Mouse (Mus musculus): ENCODE measurements around the gene Jund. TPM values are rescaled to one million over a fixed set of nuclear protein-coding genes. Genes with fewer than 3 reads are reported as not detected.

The Jund gene
- total RNA-seq, 2 experiments from 2014 or later, result 163 to 179 TPM

DNA sequence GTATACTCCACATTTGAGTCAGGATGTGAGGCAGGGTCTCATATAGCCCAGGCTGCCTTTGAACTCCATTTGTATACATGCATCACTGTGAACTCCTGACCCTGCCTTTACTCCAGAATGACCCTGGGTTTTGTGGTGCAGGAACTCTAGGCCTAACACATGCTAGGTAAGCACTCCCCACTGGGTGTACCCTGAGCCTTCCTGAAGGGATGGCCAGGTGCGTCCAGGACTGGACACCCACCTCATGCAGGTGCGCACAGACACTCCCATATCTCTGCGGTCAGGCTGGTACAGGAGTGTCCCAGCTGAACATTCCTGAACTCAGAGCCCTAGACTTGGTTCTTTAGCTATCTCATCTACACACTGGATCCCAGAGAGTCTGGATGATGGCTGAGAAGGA is 24.6 kb upstream of the Jund start:
- no peak for DNase-seq (ENCODE audit: low spot score in 2 of 2)

DNA sequence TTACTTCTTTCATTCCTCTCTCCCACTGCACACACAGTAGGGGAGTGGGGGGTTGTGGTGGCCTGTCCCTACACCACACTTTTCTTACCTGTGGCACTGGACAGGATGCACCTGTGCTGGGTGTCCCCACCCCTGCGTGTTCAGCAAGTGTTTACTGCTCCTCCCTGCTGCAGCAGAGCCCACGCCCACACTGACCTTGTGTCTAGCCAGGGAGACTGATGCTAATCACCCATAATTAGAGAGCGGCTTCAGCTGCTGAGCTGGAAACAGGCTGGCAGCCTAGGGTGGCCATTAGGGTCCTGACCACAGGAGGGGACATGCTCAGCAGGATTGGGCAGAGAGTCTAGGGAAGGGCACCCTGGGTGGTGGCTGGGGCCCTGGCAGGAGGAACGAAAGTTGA is 24.0 kb upstream of the Jund start:
- DNase-seq (ENCODE audit: low spot score in 2 of 2), result no peak

DNA sequence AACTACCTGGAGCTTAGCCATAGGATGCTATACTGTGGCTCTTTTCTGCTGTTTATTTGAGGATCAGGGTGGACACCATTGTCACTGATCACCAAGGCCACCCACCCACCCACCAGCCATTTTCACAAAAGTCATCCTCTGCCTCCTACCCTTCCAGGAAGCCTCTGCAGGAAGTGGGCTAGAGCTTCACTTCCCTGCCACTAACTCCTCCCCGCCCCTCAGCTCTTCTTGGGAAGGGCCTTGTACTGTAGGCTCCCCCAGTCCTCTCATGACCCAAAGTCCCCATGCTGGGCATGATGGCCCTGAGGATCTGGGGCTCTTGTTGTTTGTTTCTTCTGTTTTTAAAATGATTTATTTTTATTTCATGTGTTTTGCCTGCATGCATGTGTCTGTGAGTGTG is 23.4 kb upstream of the Jund start:
- DNase-seq (ENCODE audit: low spot score in 2 of 2), result no peak

DNA sequence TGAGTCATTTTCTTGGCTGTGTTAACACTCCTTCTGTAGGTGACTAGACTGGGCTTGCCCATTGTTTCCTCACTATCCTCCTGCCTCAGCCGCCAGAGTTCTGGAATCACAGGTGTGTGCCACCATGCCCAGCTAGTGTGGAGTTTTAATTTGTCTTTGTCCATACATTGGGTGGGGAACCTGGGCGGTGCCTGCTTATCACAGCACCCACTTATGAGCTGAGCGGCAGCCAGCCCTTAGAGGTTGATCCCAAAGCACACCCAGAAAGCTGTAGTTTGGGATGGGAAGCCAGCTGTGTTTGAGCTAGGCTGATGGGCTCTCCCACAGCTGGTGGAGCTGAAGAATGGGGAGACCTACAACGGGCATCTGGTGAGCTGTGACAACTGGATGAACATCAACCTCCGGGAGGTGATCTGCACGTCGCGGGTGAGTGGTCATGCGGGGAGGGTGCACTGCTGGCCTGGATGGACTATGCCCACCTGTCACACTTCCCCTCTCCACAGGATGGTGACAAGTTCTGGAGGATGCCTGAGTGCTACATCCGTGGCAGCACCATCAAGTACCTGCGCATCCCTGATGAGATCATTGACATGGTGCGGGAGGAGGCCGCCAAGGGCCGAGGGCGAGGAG is 21.2 kb upstream of the Jund start:
- no peak for DNase-seq (ENCODE audit: low spot score in 2 of 2)

DNA sequence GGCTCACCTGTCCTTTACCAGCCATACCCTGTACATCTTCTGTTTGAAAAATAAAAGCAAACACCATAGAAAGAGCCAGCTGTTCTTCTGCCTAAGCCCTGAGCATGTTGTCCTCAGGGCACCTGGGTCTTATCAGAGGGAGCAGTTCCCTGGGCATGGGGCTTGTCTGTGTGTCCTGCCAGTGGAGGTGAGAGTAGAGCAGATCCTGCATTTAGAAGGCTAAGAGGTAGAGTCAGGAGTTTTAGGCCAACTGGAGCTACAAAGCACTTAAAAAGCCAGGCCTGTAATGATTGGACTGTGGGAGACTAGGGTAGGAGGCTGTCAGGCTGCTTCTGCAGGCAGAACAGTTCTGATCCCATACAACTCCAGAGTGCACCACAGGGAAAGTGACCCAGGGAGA is 20.1 kb upstream of the Jund start:
- DNase-seq (ENCODE audit: low spot score in 2 of 2), result no peak

GRCm38 (mm10) chr8:70679404-70679803 is 19.3 kb upstream of the Jund start:
- no peak for DNase-seq (ENCODE audit: low spot score in 2 of 2)

GRCm38 (mm10) chr8:70680039-70680438 is 18.7 kb upstream of the Jund start:
- DNase-seq (ENCODE audit: low spot score in 2 of 2), result no peak

- DNase-seq (ENCODE audit: low spot score in 2 of 2), result no peak
Observed at GRCm38 (mm10) chr8:70681410-70681809, 17.3 kb upstream of the Jund start.

GRCm38 (mm10) chr8:70682193-70682592 is 16.6 kb upstream of the Jund start:
- DNase-seq (ENCODE audit: low spot score in 2 of 2), result no peak

DNA sequence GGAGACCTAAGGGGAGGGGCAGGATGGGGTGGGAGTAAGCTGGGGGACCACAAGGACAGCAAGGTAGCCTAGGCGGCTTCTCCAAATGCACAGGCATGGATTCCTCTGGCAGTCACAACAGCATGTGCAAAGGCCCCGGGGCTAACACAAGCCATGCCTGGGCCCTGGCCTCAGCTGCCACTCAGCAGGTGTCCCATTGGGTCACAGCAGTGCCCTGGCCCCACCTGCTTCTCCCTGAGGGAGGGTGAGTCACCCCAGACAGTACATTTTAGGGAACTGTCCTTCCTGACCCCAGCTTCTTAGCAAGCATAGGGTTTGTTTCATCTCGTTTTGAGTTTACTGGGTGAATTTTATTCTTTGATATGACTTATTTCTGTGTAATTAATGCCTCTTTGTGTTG is 16.1 kb upstream of the Jund start:
- no peak for DNase-seq (ENCODE audit: low spot score in 2 of 2)

GRCm38 (mm10) chr8:70684291-70684690 is 14.5 kb upstream of the Jund start:
- no peak for DNase-seq (ENCODE audit: low spot score in 2 of 2)

DNA sequence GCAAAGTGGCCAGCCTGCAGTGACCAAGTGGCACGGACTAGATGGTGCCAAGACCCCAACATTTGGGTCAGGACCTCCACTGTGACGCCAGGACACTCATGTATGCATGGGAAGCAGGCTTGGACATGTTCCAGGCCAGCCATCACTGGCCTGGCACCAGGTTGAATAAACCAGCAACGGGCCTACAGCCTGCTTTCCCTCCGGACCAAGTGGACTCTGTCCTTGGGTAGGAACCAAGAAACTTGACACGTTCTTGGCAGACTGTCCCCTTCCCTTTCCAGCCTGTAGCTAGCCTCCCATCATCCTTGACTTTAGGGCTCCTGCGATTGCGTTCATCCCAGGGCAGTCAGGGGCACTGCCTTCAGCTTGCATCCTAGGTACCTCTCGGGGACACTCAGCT is 11.2 kb upstream of the Jund start:
- no peak for DNase-seq (ENCODE audit: low spot score in 2 of 2)

- no peak for DNase-seq (ENCODE audit: low spot score in 2 of 2)
Observed at GRCm38 (mm10) chr8:70688136-70688535, 10.6 kb upstream of the Jund start.

GRCm38 (mm10) chr8:70689892-70690390 is 8.8 kb upstream of the Jund start:
- DNase-seq (ENCODE audit: low spot score in 2 of 2), result no peak

- no peak for DNase-seq (ENCODE audit: low spot score in 2 of 2)
Observed at GRCm38 (mm10) chr8:70691230-70691629, 7.5 kb upstream of the Jund start.

DNA sequence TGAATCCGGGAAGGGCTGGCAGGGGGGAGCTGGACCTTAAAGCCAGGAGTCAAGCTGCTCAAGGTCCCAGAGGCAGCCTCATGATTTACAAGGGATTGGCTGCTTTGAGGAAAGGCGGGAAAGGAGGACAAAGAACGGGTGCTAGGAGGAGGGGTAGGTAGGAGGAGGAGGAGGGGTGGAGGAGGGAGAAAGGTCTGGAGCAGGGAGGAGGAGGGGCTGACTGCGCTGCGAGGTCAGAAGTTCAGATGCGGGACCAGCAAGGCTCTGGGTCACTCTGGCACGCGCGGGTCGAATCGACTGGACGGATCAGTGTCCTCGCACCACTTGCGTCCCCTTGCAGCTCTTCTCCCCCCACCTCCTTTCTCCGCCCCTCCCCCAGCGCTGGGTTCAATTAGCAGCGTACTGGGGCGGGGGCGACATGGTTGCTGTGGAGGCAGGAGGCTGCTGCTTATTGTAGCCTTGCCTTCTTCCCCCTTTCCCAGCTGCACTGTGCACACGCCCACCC is 7.0 kb upstream of the Jund start:
- DNase-seq (ENCODE audit: low spot score in 2 of 2), result no peak

DNA sequence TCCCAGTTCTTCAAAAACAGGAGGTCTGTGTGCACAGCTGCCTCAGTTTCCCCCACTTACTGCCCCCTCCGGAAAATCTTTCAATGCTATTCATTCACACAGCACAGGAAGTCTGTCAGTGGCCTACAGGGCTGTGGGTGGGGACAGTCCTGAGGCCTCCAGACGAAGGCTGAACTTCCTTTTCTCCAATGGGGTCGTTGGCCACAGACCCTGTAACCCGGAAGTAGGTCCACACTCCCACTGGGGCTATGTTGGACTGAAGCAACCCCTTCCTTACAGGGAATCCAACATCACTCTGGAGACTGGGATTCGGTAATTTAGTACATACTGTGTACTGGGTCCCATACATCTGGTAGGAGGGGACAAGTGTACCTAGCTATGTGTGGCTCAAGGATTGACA is 5.1 kb upstream of the Jund start:
- no peak for DNase-seq (ENCODE audit: low spot score in 2 of 2)

- DNase-seq (ENCODE audit: low spot score in 2 of 2), result no peak
Observed at GRCm38 (mm10) chr8:70695318-70696018, 3.3 kb upstream of the Jund start.

- DNase-seq (ENCODE audit: low spot score in 2 of 2), result no peak
Observed at GRCm38 (mm10) chr8:70696019-70696885, 2.5 kb upstream of the Jund start.

GRCm38 (mm10) chr8:70696946-70697345 is 1.8 kb upstream of the Jund start:
- DNase-seq (ENCODE audit: low spot score in 2 of 2), result no peak

DNA sequence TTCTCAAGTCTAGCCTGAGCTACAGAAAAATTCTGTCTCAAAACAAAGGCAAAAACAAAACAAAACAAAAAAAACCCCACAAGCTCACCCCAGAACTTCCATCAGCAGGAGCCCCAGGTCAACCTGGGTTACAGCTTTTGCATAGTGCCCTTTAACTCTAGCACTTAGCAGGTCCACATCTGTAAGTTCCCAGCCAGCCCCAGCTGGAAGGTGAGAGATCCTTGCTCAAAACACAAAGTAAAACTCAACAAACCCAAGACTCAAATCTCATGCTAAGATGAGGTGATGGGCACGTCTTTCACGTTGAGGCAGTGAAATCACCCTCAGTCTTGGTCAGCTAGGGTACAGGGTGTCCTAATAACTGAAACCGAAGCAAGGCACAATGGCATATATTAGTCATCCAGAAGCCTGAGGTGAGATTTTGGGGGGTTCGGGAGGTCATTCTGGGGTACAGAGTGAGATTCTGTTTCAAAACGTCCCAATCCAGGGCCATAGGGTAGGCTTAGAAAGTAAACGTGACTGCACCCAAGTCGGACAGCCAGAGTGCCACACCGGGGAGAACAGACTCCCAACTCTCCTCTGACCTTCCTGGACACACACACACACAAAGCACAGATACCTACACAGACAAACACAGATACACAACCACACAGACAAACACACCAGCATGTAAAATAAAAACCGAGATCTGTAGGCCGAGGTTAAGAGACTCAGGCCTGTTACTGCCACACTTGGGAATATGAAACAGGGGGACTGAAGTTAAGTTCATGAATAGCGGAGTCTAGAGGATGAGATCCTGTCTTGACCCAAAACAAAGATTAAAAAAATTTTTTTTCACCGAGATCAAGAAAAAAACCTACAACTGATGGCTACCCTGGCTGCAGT is 1.1 kb upstream of the Jund start:
- no peak for DNase-seq (ENCODE audit: low spot score in 2 of 2)

All from layer of hippocampus, postnatal 14 days (tissue).